Mouse (Mus musculus): ENCODE data around the gene Fam178b. TPM values are rescaled to one million over a fixed set of nuclear protein-coding genes. Genes with fewer than 3 reads are reported as not detected.

The Fam178b gene
- polyA plus RNA-seq (2015; fragmentation: Nextera tagmentation; extraction: Ambion mirVana) = 0.28 and 0.76 TPM in 2 replicates

DNA sequence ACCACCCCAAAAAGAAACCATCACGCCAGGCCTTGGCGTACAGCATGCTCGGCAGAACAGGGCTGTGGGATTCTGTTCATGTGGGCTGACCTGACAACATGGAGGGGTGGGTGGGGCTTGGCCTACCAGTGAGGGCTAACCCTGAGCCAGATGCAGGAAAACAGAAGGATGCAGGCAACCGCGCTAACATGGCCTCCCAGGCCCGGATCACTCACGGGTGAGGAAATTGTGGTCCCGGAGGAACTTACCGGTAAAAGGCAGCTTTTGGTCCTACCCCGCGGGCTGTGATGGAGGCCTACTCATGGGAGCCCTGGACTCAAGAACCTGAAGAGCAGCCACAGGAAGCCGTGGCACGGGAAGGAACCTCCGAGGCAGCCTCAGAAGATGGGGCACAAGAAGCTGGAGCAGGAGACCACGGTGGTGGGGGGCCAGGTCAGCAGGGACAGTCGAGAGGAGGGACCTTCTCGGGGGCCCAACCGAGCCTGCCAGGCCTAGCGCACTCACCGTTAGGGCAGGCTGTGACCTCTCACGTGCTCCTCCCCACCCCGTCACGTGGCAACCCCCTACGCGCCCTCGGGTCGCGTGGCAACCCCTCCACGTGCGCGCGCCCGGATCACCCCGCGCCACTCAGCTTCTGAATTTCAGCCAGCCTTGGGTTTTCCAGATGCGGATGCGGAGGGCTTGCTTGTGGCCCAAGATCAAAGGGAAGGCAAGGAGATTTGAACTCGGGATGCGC is at the start of gene Fam178b:
Fam178b (minus strand) TSS at position 564 of the 736 bp plus-strand sequence.
- Histone ChIP-seq H3K9me3 (ENCODE audit: control insufficient read depth, low read length) (no peaks in the 10 kb centered on the region), H3K36me3 (ENCODE audit: control insufficient read depth, insufficient read depth, low read length) (no peaks in the 10 kb centered on the region), H3K4me1 (ENCODE audit: control insufficient read depth, insufficient read depth, low read depth, low read length) (no peaks in the 10 kb centered on the region), H3K27me3 (replicated peaks; ENCODE audit: control insufficient read depth, insufficient read depth, low read length) (no peaks in the 10 kb centered on the region), H3K9ac (ENCODE audit: low read depth, low read length) (no peak within 1 kb of the TSS), H3K27ac (ENCODE audit: low read depth, low read length) (no peak within 1 kb of the TSS), H3K4me2 (ENCODE audit: low read length) (no peak within 1 kb of the TSS), H3K4me3 (ENCODE audit: low read length) (no peak within 1 kb of the TSS)
- no peak for ATAC-seq
- WGBS = 93% methylated on average over 39 of the region's 39 CpGs

- no peaks in the 10 kb centered on the region for H3K27me3 ChIP-seq (replicated peaks; ENCODE audit: control insufficient read depth, insufficient read depth, low read length)
- H3K9me3 ChIP-seq (ENCODE audit: control insufficient read depth, low read length) = no peaks in the 10 kb centered on the region
- 69% methylated on average over 4 of the region's 4 CpGs for WGBS
- H3K4me2 ChIP-seq (ENCODE audit: low read length) = no peak overlapping the region
- H3K4me1 ChIP-seq (ENCODE audit: control insufficient read depth, insufficient read depth, low read depth, low read length) = no peaks in the 10 kb centered on the region
- H3K27ac ChIP-seq (ENCODE audit: low read depth, low read length) = no peak overlapping the region
- no peaks in the 10 kb centered on the region for H3K36me3 ChIP-seq (ENCODE audit: control insufficient read depth, insufficient read depth, low read length)
- 0 out of 2 replicates have a peak overlapping the region, but pooled peaks have one; percentile 6 for H3K9ac ChIP-seq (ENCODE audit: low read depth, low read length)
- no peak overlapping the region for H3K4me3 ChIP-seq (ENCODE audit: low read length)
- ATAC-seq = no peak
These were observed 41.1 kb upstream of the Fam178b start for GRCm38 (mm10) chr1:36724057-36724431.

DNA sequence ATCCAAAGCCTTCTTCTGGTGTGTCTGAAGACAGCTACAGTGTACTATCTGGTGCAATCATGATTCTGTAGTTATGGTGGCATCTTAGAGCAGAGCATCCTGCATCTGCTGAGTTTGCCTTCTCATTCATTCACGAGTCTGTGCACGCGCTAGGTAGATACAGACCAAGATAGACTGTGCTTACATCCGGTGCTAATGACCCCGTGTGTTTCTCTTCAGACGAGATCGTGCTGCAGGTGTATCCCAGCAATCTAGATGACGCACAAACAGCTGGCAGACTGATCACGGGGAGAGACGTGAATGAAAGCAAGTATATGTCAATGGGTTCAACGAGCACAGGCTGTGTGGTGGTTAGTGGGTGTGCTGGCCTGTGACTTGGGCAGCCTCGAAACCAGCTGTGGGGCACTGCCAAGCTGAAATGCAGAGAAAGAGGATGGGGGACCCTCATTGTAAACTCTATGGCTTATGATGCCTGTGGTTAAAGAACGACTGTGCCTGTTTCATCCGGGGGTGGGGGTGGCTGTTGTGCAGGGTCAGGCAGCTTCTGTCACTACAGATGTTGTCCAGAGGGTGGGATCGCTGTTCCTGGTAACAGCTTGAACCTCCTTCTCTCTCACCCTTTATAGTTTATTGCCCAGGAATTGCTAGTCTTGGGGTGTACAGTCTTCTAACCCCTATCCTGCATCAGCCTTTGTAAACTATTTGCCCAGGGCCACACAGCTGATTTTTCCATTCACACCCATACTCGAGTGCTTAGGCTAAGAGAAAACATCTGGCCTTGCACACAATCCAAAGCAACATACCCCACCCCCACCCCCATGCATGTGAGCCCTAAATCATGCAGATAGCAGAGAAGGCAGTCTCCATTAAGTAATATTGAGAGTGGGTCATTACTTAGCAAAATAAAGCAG is 40.4 kb upstream of the Fam178b start:
- H3K27ac ChIP-seq (ENCODE audit: low read depth, low read length) = no peak overlapping the region
- no peak overlapping the region for H3K4me3 ChIP-seq (ENCODE audit: low read length)
- 73% methylated on average over 16 of the region's 16 CpGs for WGBS
- no peak overlapping the region for H3K4me2 ChIP-seq (ENCODE audit: low read length)
- no peaks in the 10 kb centered on the region for H3K4me1 ChIP-seq (ENCODE audit: control insufficient read depth, insufficient read depth, low read depth, low read length)
- H3K9ac ChIP-seq (ENCODE audit: low read depth, low read length) = no peak overlapping the region
- no peaks in the 10 kb centered on the region for H3K9me3 ChIP-seq (ENCODE audit: control insufficient read depth, low read length)
- H3K27me3 ChIP-seq (replicated peaks; ENCODE audit: control insufficient read depth, insufficient read depth, low read length) = no peaks in the 10 kb centered on the region
- ATAC-seq = no peak
- H3K36me3 ChIP-seq (ENCODE audit: control insufficient read depth, insufficient read depth, low read length) = no peaks in the 10 kb centered on the region

GRCm38 (mm10) chr1:36718786-36719185 is 35.8 kb upstream of the Fam178b start:
- Histone ChIP-seq H3K9ac (ENCODE audit: low read depth, low read length) (no peak overlapping the region), H3K27me3 (replicated peaks; ENCODE audit: control insufficient read depth, insufficient read depth, low read length) (no peaks in the 10 kb centered on the region), H3K4me2 (ENCODE audit: low read length) (no peak overlapping the region), H3K27ac (ENCODE audit: low read depth, low read length) (no peak overlapping the region), H3K4me3 (ENCODE audit: low read length) (no peak overlapping the region), H3K4me1 (ENCODE audit: control insufficient read depth, insufficient read depth, low read depth, low read length) (no peaks in the 10 kb centered on the region), H3K9me3 (ENCODE audit: control insufficient read depth, low read length) (no peaks in the 10 kb centered on the region), H3K36me3 (ENCODE audit: control insufficient read depth, insufficient read depth, low read length) (no peaks in the 10 kb centered on the region)
- ATAC-seq = no peak
- 100% methylated on average over 1 of the region's 1 CpGs for WGBS

- H3K4me3 ChIP-seq (ENCODE audit: low read length) = no peak within 1 kb of the TSS
- H3K4me2 ChIP-seq (ENCODE audit: low read length) = no peak within 1 kb of the TSS
- WGBS = 87% methylated on average over 5 of the region's 5 CpGs
- H3K36me3 ChIP-seq (ENCODE audit: control insufficient read depth, insufficient read depth, low read length) = no peaks in the 10 kb centered on the region
- no peak within 1 kb of the TSS for H3K9ac ChIP-seq (ENCODE audit: low read depth, low read length)
- H3K4me1 ChIP-seq (ENCODE audit: control insufficient read depth, insufficient read depth, low read depth, low read length) = no peaks in the 10 kb centered on the region
- H3K9me3 ChIP-seq (ENCODE audit: control insufficient read depth, low read length) = no peaks in the 10 kb centered on the region
- H3K27me3 ChIP-seq (replicated peaks; ENCODE audit: control insufficient read depth, insufficient read depth, low read length) = no peaks in the 10 kb centered on the region
- ATAC-seq = no peak
- H3K27ac ChIP-seq (ENCODE audit: low read depth, low read length) = no peak within 1 kb of the TSS
These were observed 31.3 kb upstream of the Fam178b start, which contains the start of gene Actr1b for GRCm38 (mm10) chr1:36714311-36714710. Gene Actr1b, minus strand, starts transcription at chr1:36714422.

DNA sequence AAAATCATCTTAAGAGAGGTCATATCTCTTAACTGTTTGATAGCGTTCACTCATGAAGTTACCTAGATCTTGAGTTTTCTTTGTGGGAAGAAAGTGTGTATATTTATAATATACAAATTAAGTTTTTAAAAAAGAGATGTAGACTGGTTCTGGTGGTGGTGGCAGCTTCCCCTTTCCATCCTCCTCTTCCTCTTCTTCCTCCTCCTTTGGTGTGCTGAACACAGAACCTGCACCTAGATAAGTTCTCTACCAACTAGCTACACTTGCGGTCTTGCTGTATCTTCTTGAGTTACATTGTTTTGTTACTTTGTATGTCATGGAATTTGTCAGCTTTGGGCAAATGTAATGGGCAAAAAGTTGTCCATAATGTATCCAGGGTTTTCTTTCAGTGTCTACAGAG is 28.1 kb upstream of the Fam178b start:
- Histone ChIP-seq H3K36me3 (ENCODE audit: control insufficient read depth, insufficient read depth, low read length) (peaks cover 10% of the 10 kb centered on the region), H3K4me1 (ENCODE audit: control insufficient read depth, insufficient read depth, low read depth, low read length) (peaks cover 21% of the 10 kb centered on the region), H3K9ac (ENCODE audit: low read depth, low read length) (no peak overlapping the region), H3K4me3 (ENCODE audit: low read length) (no peak overlapping the region), H3K27me3 (replicated peaks; ENCODE audit: control insufficient read depth, insufficient read depth, low read length) (no peaks in the 10 kb centered on the region), H3K9me3 (ENCODE audit: control insufficient read depth, low read length) (no peaks in the 10 kb centered on the region), H3K4me2 (ENCODE audit: low read length) (no peak overlapping the region), H3K27ac (ENCODE audit: low read depth, low read length) (no peak overlapping the region)
- ATAC-seq = no peak
- WGBS = 98% methylated on average over 2 of the region's 2 CpGs

DNA sequence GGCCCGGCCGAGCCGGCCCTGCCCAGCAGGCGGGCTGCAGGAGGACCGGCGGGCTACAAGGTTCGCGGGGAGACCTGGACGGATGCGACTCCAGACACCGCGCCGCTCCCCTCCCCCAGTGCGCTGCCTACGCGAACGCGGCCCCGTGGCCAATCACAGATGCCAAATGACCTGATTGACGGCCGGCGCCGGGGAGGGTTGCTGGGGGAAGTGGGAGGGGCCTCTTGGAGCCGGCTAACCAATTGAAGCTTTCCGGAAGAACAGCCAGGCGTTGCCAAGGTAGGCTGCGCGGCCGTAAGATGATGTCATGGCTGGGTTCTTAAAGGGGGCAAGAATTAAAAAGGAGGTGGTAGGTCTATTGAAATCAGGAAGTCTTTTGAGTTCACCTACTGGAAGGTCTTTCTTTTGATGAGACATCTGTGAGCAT is 26.9 kb upstream of the Fam178b start, which contains the start of gene 4933424G06Rik:
4933424G06Rik (plus strand) TSS at position 296 of the 427 bp plus-strand sequence.
- Histone ChIP-seq H3K27me3 (replicated peaks; ENCODE audit: control insufficient read depth, insufficient read depth, low read length) (no peaks in the 10 kb centered on the region), H3K36me3 (ENCODE audit: control insufficient read depth, insufficient read depth, low read length) (peaks cover 19% of the 10 kb centered on the region), H3K9me3 (ENCODE audit: control insufficient read depth, low read length) (no peaks in the 10 kb centered on the region), H3K4me1 (ENCODE audit: control insufficient read depth, insufficient read depth, low read depth, low read length) (peaks cover 21% of the 10 kb centered on the region), H3K4me3 (ENCODE audit: low read length) (peak within 1 kb of the TSS; percentile 100), H3K4me2 (ENCODE audit: low read length) (peak within 1 kb of the TSS; percentile 72), H3K27ac (ENCODE audit: low read depth, low read length) (peak within 1 kb of the TSS; percentile 81), H3K9ac (ENCODE audit: low read depth, low read length) (peak within 1 kb of the TSS; percentile 98)
- peak; percentile 96 for ATAC-seq
- WGBS = under 1% methylated on average over 29 of the region's 29 CpGs

- H3K9ac ChIP-seq (ENCODE audit: low read depth, low read length) = peak overlapping the region; percentile 98
- H3K4me2 ChIP-seq (ENCODE audit: low read length) = peak overlapping the region; percentile 72
- peak overlapping the region; percentile 100 for H3K4me3 ChIP-seq (ENCODE audit: low read length)
- peak; percentile 68 for ATAC-seq
- peaks cover 19% of the 10 kb centered on the region for H3K36me3 ChIP-seq (ENCODE audit: control insufficient read depth, insufficient read depth, low read length)
- peaks cover 21% of the 10 kb centered on the region for H3K4me1 ChIP-seq (ENCODE audit: control insufficient read depth, insufficient read depth, low read depth, low read length)
- H3K27me3 ChIP-seq (replicated peaks; ENCODE audit: control insufficient read depth, insufficient read depth, low read length) = no peaks in the 10 kb centered on the region
- no peaks in the 10 kb centered on the region for H3K9me3 ChIP-seq (ENCODE audit: control insufficient read depth, low read length)
- peak overlapping the region; percentile 81 for H3K27ac ChIP-seq (ENCODE audit: low read depth, low read length)
- under 1% methylated on average over 29 of the region's 33 CpGs for WGBS
These were observed 26.3 kb upstream of the Fam178b start for GRCm38 (mm10) chr1:36709055-36709853.
